Mouse (Mus musculus): ENCODE data around the gene Ppil6. TPM values are rescaled to one million over a fixed set of nuclear protein-coding genes. Genes with fewer than 3 reads are reported as not detected.

The Ppil6 gene
- total RNA-seq, 2 experiments from 2014 or later, result not detected

DNA sequence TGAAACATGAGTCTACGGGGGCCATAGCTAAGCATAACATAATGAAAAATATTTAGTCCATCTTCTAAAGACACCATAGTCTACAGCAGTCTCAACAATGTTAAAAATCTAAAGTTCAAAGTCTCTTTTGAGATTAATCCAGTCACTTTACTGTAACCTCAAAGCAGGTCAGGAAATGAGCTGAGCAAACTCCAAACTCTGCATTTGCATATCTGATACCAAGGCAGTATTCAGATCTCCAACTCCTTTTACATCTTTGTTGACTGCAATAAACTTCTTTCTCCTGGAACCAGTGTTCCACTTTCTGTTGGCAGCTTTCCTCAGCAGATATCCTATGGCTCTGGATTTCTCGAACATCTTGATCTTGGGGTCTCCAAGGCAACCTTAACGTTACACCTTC is 19.5 kb upstream of the Ppil6 start:
- no peak overlapping the region for H3K4me3 ChIP-seq
- no peak overlapping the region for H3K27ac ChIP-seq
- intact Hi-C loops (cut with DNase I), result no loop called here
- no peak for DNase-seq
- TF ChIP-seq CTCF (IDR thresholded peaks at IDR 0.05), result no peak

DNA sequence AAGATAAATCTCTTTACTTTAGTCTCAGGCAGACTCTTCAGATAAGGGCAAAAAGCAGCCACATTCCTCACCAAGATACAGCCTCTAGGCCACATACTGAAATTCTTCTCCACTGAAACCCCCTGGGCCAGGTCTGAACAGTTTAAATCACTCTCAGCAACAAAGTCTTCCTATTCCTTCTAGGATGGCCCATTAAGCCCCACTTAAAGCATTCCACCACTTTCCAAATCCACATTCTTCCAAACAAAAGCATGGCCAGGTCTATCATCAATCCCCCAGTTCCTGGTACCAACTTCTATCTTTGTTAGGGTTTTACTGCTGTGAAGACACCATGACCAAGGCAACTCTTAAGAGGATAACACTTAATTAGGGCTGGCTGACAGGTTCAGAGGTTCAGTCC is 17.7 kb upstream of the Ppil6 start:
- Histone ChIP-seq H3K27ac (no peak overlapping the region), H3K4me3 (no peak overlapping the region)
- no peak for TF ChIP-seq CTCF (IDR thresholded peaks at IDR 0.05)
- DNase-seq, result no peak
- intact Hi-C loops (cut with DNase I), result no loop called here

DNA sequence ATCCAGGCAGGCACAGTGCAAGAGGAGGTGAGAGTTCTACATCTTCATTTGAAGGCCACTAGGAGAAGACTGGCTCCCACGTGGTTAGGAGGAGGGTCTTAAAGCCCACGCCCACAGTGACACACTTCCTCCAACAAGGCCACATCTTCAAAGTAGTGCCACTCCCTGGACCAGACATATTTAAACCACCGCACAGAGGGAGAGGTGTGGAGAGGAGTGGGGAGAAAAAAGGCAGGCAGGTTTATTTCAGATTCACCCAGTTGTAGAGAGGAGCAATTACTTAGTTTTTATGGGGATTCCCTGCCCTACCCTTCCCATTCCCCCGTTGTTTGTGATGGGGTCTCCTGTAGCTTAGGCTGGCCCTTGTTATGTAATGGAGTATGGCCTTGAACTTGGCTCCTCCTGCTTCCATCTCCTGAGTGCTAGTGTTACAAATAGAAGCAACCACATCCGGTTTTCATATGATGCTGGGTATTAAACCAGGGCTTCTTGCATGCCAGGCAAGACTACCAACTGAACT is 17.2 kb upstream of the Ppil6 start:
- intact Hi-C loops (cut with DNase I), result no loop called here
- Histone ChIP-seq H3K4me3 (no peak overlapping the region), H3K27ac (no peak overlapping the region)
- DNase-seq, result no peak
- no peak for TF ChIP-seq CTCF (IDR thresholded peaks at IDR 0.05)

DNA sequence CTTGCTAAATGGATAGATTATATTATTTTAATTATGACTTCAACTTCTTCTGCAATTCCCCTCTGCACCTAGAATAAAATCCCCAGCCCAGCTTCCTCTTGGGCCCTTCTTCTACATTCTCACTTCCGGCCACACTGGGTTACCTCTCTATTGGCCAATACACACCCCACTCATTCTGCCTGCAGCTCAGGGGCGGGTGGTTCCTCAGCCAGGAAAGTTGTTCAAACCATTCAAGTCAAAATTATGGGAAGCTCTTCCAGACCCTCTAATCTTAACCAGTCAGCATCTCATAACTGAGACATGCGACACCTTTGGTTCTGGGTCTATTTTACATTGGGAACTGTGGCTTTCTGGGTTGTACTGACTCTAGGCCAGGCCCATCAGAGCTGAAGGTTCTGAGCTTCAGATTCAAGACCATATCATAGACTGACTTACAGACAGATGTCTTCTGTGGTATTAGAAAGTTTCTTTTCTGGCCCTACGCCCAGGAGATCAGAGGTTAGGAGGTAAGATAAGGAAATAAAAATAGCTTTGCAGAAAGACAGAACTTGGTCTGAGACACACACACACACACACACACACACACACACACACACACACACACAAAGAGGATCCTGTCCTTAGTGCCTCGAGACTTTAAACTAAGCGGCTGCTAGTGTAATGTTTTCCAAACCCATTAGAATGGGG is 16.3 kb upstream of the Ppil6 start:
- Histone ChIP-seq H3K4me3 (no peak overlapping the region), H3K27ac (peak overlapping the region; percentile 89; the same call in 1 of the 2 replicates)
- DNase-seq, result no peak
- intact Hi-C loops (cut with DNase I), result no loop called here
- TF ChIP-seq CTCF (IDR thresholded peaks at IDR 0.05), result no peak

- peak overlapping the region; percentile 84 for H3K4me3 ChIP-seq
- no peak for TF ChIP-seq CTCF (IDR thresholded peaks at IDR 0.05)
- peak overlapping the region; percentile 89 for H3K27ac ChIP-seq
- intact Hi-C loops (cut with DNase I), result no loop called here
- peak; percentile 39 for DNase-seq
Measured at GRCm38 (mm10) chr10:41474981-41475391, 15.3 kb upstream of the Ppil6 start.

- no peak for TF ChIP-seq CTCF (IDR thresholded peaks at IDR 0.05)
- peak; percentile 84 for DNase-seq
- H3K27ac ChIP-seq, result peak within 1 kb of the TSS; percentile 89
- peak within 1 kb of the TSS; percentile 84 for H3K4me3 ChIP-seq
- intact Hi-C loops (cut with DNase I), result no loop called here
Measured at GRCm38 (mm10) chr10:41476171-41477017, 13.8 kb upstream of the Ppil6 start, which contains the start of gene Mical1. TSS of gene Mical1 (plus strand) at chr10:41476314.

DNA sequence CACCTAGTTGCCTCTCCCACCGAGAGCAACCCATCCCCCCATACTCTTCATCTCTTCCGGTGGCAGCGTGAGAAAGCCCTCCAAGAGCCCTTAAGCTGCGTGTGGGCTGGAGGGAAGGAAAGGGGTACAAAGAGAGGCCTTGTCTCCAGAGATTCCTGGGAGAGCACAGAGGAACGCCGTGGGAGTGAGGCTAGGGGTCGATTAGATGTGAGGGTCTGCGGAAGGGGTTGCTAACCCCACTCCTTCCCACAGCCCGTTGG is 13.3 kb upstream of the Ppil6 start:
- no peak for DNase-seq
- peak overlapping the region; percentile 89 for H3K27ac ChIP-seq
- TF ChIP-seq CTCF (IDR thresholded peaks at IDR 0.05), result no peak
- intact Hi-C loops (cut with DNase I), result no loop called here
- peak overlapping the region; percentile 84 for H3K4me3 ChIP-seq

DNA sequence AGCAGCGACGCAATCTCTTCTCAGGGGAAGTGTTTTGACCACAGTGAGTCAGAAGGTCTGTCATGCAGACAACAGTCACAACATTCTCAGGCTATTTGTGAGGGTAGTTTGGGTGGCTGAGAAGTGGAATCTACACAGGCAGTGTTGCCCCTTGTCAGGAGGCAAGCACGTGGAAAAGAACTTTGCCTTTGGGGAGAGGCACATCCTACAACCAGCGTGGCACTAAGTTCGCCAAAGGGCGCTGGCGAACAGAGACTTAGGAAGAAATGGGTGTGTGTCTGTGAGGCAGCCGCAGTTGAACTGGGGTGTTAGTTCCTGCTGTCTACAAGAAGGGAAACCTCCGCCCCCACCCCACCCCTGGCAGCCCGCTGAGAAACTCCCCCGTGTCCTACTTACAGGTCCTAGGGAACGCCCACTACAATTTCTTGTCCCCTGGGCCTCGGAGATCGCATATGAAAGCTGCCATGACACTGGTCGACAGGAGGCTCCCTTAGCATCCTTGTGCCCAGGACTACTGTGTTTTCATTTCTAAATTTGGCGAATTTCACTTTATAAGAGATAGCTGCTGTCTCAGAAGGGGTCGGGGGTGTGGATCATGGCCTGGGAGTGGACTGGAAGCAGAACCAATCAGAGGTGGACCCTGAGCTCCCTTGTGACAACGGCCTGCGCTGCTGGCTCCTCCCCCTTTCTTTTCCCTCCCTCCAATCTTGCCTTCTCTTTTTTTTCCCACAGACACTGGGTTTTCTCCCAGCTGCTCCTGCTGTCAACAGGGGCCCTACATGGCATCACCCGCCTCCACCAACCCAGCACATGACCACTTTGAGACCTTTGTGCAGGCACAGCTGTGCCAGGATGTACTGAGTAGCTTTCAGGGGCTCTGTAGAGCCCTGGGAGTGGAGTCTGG is 12.7 kb upstream of the Ppil6 start:
- intact Hi-C loops (cut with DNase I), result no loop called here
- TF ChIP-seq CTCF (IDR thresholded peaks at IDR 0.05), result no peak
- Histone ChIP-seq H3K4me3 (peak overlapping the region; percentile 84), H3K27ac (peak overlapping the region; percentile 89)
- DNase-seq, result peak; percentile 84

- no peak for TF ChIP-seq CTCF (IDR thresholded peaks at IDR 0.05)
- no peak overlapping the region for H3K27ac ChIP-seq
- intact Hi-C loops (cut with DNase I), result no loop called here
- no peak overlapping the region for H3K4me3 ChIP-seq
- no peak for DNase-seq
Measured at GRCm38 (mm10) chr10:41479961-41480360, 10.3 kb upstream of the Ppil6 start.

DNA sequence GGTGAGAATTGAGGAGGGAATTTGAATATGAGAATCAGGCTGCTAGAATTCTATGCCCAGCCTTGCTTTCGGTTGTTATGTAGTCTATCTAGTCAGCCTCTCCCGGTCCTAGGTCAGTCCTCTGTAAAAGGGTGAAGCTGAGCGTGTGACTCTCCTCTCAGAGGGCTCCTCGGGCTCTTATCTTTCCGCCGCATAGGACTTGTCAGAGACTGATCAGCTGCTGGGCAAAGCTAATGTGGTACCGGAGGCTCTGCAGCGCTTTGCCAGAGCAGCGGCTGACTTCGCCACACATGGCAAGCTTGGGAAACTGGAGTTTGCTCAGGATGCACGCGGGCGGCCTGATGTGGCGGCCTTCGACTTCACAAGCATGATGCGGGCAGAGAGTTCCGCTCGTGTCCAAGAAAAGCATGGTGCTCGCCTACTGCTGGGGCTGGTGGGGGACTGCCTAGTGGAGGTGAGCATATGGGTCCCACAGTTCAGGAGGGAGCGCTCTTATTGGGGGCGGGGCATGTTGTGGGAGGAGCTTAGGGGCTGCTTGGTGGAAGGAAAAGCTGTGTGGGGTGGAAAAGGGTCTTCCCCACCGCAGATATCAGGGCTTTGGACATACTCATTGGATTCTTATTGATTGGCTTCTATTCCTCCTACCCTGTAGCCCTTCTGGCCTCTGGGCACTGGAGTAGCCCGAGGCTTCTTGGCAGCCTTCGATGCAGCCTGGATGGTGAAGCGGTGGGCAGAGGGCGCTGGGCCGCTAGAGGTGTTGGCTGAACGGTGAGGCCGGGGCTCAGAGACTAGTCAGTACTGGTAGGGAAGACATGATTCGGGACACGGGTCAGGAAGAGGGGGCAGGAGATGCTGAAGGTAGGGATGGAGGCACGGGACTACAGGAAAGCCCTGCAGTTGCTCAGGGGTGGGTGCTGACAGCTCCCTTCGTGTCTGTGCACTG is 9.0 kb upstream of the Ppil6 start:
- H3K4me3 ChIP-seq, result no peak overlapping the region
- H3K27ac ChIP-seq, result no peak overlapping the region
- TF ChIP-seq CTCF (IDR thresholded peaks at IDR 0.05), result no peak
- no peak for DNase-seq
- intact Hi-C loops (cut with DNase I), result no loop called here

DNA sequence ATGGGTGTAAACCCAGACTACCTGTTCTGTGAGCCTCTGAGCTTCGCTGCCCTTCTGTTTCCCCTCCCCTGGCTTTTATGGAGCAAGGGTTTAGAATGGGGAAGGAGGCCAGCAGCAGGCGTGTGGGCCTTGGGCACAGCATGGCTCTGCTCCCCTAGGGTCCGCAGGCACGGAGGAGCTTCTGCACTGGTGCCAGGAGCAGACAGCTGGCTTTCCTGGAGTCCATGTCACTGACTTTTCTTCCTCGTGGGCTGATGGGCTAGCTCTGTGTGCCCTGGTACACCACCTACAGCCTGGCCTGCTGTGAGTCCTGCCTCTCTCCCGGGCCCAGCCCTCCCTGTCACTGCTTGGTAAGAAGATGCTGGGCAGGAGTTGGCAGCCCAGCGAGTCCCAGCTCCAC is 7.8 kb upstream of the Ppil6 start:
- TF ChIP-seq CTCF (IDR thresholded peaks at IDR 0.05), result no peak
- no peak overlapping the region for H3K4me3 ChIP-seq
- no peak overlapping the region for H3K27ac ChIP-seq
- DNase-seq, result no peak
- intact Hi-C loops (cut with DNase I), result no loop called here

DNA sequence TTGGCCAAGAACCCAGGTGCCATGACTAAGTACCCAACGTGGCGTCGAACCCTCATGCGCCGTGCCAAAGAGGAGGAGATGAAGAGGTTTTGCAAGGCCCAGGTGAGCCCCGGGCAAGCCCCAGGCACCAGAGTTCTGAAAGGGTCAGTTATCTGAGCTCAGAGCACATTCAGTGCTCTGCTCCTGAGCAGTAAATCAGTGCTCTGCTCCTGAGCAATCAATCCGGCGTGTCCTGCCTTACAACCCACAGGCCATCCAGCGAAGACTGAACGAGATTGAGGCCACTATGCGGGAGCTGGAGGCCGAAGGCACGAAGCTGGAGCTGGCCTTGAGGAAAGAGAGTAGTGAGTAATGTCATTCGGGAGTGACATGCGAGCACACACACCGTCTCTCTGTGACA is 4.5 kb upstream of the Ppil6 start:
- no peak for DNase-seq
- no peak for TF ChIP-seq CTCF (IDR thresholded peaks at IDR 0.05)
- Histone ChIP-seq H3K4me3 (no peak overlapping the region), H3K27ac (no peak overlapping the region)
- intact Hi-C loops (cut with DNase I), result no loop called here
